23 mouse cellular contexts compared by ENCODE assay signal in the genomic region with DNA sequence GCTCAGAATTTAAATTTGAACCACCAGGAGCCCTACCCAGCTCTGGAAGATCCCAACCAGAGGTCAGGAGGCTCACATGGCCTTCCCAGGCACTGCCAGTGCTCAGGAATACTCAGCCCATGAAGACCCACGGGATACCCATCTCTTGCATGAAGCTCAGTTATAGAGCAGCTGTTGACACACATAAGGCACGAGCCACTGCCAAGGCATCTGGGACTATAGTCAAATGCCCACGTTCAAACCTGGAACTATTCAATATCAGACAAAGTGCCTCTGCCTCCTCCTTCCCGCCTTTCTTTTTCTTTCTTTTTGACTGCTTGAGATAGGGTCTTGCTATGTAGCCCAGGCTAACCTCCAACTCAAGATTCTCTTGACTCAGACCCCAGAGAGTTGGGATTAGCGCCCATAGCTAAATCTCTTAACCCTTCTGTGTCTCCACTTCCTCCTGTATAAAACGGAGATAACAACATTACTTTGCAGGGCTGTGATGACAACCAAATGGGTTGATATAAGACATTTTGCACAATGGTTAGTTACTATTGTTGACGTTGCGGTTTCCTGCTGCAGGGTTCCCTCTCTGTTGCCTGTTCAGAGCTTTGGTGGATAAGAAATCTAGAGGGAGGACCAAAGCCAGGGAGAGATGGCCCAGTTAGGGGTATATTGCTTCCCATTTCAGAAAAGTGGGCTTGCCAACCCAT. TPM values are rescaled to one million over a fixed set of nuclear protein-coding genes. Genes with fewer than 3 reads are reported as not detected.
DNase-seq lines count a peak whose midpoint lies in the region; ATAC-seq and TF ChIP-seq lines count a peak whose summit lies in the region.
"Had no signal": no experiment of that assay in that cellular context is flagged by ENCODE, and none has a peak within 500 bp of the region (broad histone marks: within the 10 kb centered on the region; RNA-seq: fewer than 3 reads in every experiment).

No protein-coding gene starts in this region.

- ATAC-seq in forebrain, postnatal 0 days = peak; percentile 28; the same call in 1 of the 2 replicates
- no peak for ATAC-seq in forebrain, embryonic 13.5 days
- ATAC-seq: liver, embryonic 12.5 days had no signal

- DNase-seq in forebrain, postnatal 0 days = peak; percentile 39
- peak in 1 of 2 experiments; percentile 33 for DNase-seq in left cerebral cortex, adult 2 months (ENCODE audit: extremely low spot score in 1 of 2, low spot score in 2 of 2)
- DNase-seq in left cerebral cortex, postnatal 10 days (ENCODE audit: extremely low spot score in 1 of 2, low spot score in 2 of 2) = no peak
- peak; percentile 66 for DNase-seq in MEL (ENCODE audit: low read depth, low spot score)
- no peak for DNase-seq in gastrocnemius, postnatal 10 days
- DNase-seq: cerebellum, adult 18-20 months; cerebellum, postnatal 36 days; heart, postnatal 36 days; kidney, adult 11 months; lung, adult 18-20 months; lung, postnatal 10 days; thymus, postnatal 4 days had no signal

- no peak overlapping the region for H3K4me3 ChIP-seq in forebrain, postnatal 0 days (ENCODE audit: low read depth, low read length)
- no peak overlapping the region for H3K4me3 ChIP-seq in forebrain, embryonic 13.5 days
- peak overlapping the region; percentile 67 for H3K4me3 ChIP-seq in left cerebral cortex, adult 2 months
- H3K4me3 ChIP-seq in MEL (ENCODE audit: control insufficient read depth in 1 of 2, insufficient read depth in 1 of 2, low read depth in 2 of 2, low read length in 2 of 2) = no peak overlapping the region
- peak overlapping the region; percentile 79 for H3K4me3 ChIP-seq in cortical plate, adult 2 months (ENCODE audit: insufficient read depth, low read length)
- H3K4me3 ChIP-seq: embryonic facial prominence, embryonic 15.5 days; forebrain, embryonic 15.5 days; heart, embryonic 15.5 days; hindbrain, embryonic 13.5 days; limb, embryonic 13.5 days; liver, embryonic 12.5 days; midbrain, embryonic 10.5 days; neural tube, embryonic 15.5 days; stomach, embryonic 15.5 days had no signal

- H3K27me3 ChIP-seq in forebrain, postnatal 0 days (ENCODE audit: insufficient read depth, low read length) = no peaks in the 10 kb centered on the region; the same call in 1 of the 2 replicates
- peaks cover 48% of the 10 kb centered on the region for H3K27me3 ChIP-seq in forebrain, embryonic 13.5 days
- H3K27me3 ChIP-seq in MEL (ENCODE audit: control insufficient read depth in 1 of 2, insufficient read depth in 2 of 2, low read length in 2 of 2) = peaks cover 9 to 11% of the 10 kb centered on the region in 2 experiments

- no peak overlapping the region for H3K9ac ChIP-seq in forebrain, postnatal 0 days
- no peak overlapping the region for H3K9ac ChIP-seq in forebrain, embryonic 13.5 days
- H3K9ac ChIP-seq in MEL (ENCODE audit: control insufficient read depth, low read depth, low read length, poor library complexity, severe bottlenecking) = no peak overlapping the region
- H3K9ac ChIP-seq: embryonic facial prominence, embryonic 15.5 days; forebrain, embryonic 15.5 days; heart, embryonic 15.5 days; hindbrain, embryonic 13.5 days; limb, embryonic 13.5 days; liver, embryonic 12.5 days; neural tube, embryonic 15.5 days; stomach, embryonic 15.5 days had no signal

- peak; percentile 52 to 57 for TF ChIP-seq EP300 in MEL (IDR thresholded peaks at IDR 0.05; ENCODE audit: low read depth in 1 of 2, low read length in 2 of 2)

- H3K27ac ChIP-seq in forebrain, postnatal 0 days (ENCODE audit: low read depth, low read length) = no peak overlapping the region
- no peak overlapping the region for H3K27ac ChIP-seq in forebrain, embryonic 13.5 days
- peak overlapping the region; percentile 94; the same call in 1 of the 2 replicates for H3K27ac ChIP-seq in left cerebral cortex, adult 2 months
- no peak overlapping the region for H3K27ac ChIP-seq in MEL (ENCODE audit: control insufficient read depth, low read depth, low read length)
- no peak overlapping the region for H3K27ac ChIP-seq in cortical plate, adult 2 months (ENCODE audit: insufficient read depth, low read length)
- H3K27ac ChIP-seq: embryonic facial prominence, embryonic 15.5 days; forebrain, embryonic 15.5 days; heart, embryonic 15.5 days; hindbrain, embryonic 13.5 days; limb, embryonic 13.5 days; liver, embryonic 12.5 days; midbrain, embryonic 10.5 days; neural tube, embryonic 15.5 days; stomach, embryonic 15.5 days had no signal

- no peak for TF ChIP-seq RAD21 in MEL (IDR thresholded peaks at IDR 0.05; ENCODE audit: low read depth, low read length)

- no peak for TF ChIP-seq CTCF in forebrain, postnatal 0 days (IDR thresholded peaks at IDR 0.05; ENCODE audit: low read depth)
- no peak for TF ChIP-seq CTCF in left cerebral cortex, adult 2 months (IDR thresholded peaks at IDR 0.05)
- no peak for TF ChIP-seq CTCF in MEL (IDR thresholded peaks at IDR 0.05 in 2 of 3, conservative IDR thresholded peaks at IDR 0.05 in 1 of 3; ENCODE audit: control insufficient read depth in 1 of 3, insufficient read depth in 1 of 3, low read depth in 2 of 3, low read length in 3 of 3, poor library complexity in 1 of 3, severe bottlenecking in 1 of 3)
- TF ChIP-seq CTCF in cortical plate, adult 2 months (IDR thresholded peaks at IDR 0.05; ENCODE audit: extremely low read depth, insufficient read depth, low read length) = no peak

- no peaks in the 10 kb centered on the region for H3K9me3 ChIP-seq in forebrain, postnatal 0 days (ENCODE audit: low read length)
- H3K9me3 ChIP-seq in forebrain, embryonic 13.5 days (replicated peaks) = no peaks in the 10 kb centered on the region
- H3K9me3 ChIP-seq in MEL (replicated peaks; ENCODE audit: insufficient read depth, low read length) = no peaks in the 10 kb centered on the region
- H3K9me3 ChIP-seq: embryonic facial prominence, embryonic 15.5 days; forebrain, embryonic 15.5 days; heart, embryonic 15.5 days; hindbrain, embryonic 13.5 days; limb, embryonic 13.5 days; liver, embryonic 12.5 days; midbrain, embryonic 10.5 days; neural tube, embryonic 15.5 days; stomach, embryonic 15.5 days had no signal

- peaks cover 11% of the 10 kb centered on the region; the same call in 1 of the 2 replicates for H3K4me1 ChIP-seq in forebrain, postnatal 0 days (ENCODE audit: insufficient read depth)
- H3K4me1 ChIP-seq in forebrain, embryonic 13.5 days = peaks cover 12% of the 10 kb centered on the region
- H3K4me1 ChIP-seq in MEL (ENCODE audit: control insufficient read depth in 1 of 2, insufficient read depth in 2 of 2, low read length in 2 of 2) = peaks cover 2 to 20% of the 10 kb centered on the region in 2 experiments; a peak in 3 of 4 replicates
- H3K4me1 ChIP-seq in cortical plate, adult 2 months (ENCODE audit: control insufficient read depth, insufficient read depth, low read length) = no peaks in the 10 kb centered on the region; the same call in 1 of the 2 replicates

- no peak overlapping the region for H3K4me2 ChIP-seq in forebrain, postnatal 0 days (ENCODE audit: low read depth)
- no peak overlapping the region for H3K4me2 ChIP-seq in forebrain, embryonic 13.5 days
- H3K4me2 ChIP-seq: embryonic facial prominence, embryonic 15.5 days; forebrain, embryonic 15.5 days; heart, embryonic 15.5 days; hindbrain, embryonic 13.5 days; limb, embryonic 13.5 days; liver, embryonic 12.5 days; neural tube, embryonic 15.5 days; stomach, embryonic 15.5 days had no signal

- 73% methylated on average over 8 of the region's 8 CpGs for WGBS in forebrain, postnatal 0 days
- 79% methylated on average over 8 of the region's 8 CpGs for whole genome bisulfite sequencing in forebrain, embryonic 13.5 days

- intact Hi-C loops in left cerebral cortex, adult 2 months (cut with DNase I) = loop anchor here (5.0 kb wide), 1 partner anchor 42 kb away; no protein-coding TSS in a partner anchor
- intact Hi-C loops in left cerebral cortex, postnatal 10 days (cut with DNase I) = no loop called here

- no peaks in the 10 kb centered on the region for H3K79me2 ChIP-seq in MEL (ENCODE audit: control insufficient read depth, insufficient read depth, low read length, poor library complexity)

- TF ChIP-seq POLR2A in MEL (IDR thresholded peaks at IDR 0.05; ENCODE audit: control insufficient read depth in 1 of 2, insufficient read depth in 1 of 2, low read depth in 1 of 2, low read length in 2 of 2, poor library complexity in 1 of 2) = no peak
- no peak for TF ChIP-seq POLR2A in cortical plate, adult 2 months (IDR thresholded peaks at IDR 0.05; ENCODE audit: extremely low read depth, insufficient read depth, low read length)

- H3K36me3 ChIP-seq in forebrain, postnatal 0 days (ENCODE audit: insufficient read depth) = no peaks in the 10 kb centered on the region
- H3K36me3 ChIP-seq in forebrain, embryonic 13.5 days (ENCODE audit: poor library complexity, severe bottlenecking) = no peaks in the 10 kb centered on the region
- peaks cover 0 to 8% of the 10 kb centered on the region in 2 experiments; a peak in 2 of 4 replicates for H3K36me3 ChIP-seq in MEL (ENCODE audit: control insufficient read depth in 1 of 2, insufficient read depth in 2 of 2, low read length in 2 of 2)
- H3K36me3 ChIP-seq: embryonic facial prominence, embryonic 15.5 days; forebrain, embryonic 15.5 days; heart, embryonic 15.5 days; hindbrain, embryonic 13.5 days; limb, embryonic 13.5 days; liver, embryonic 12.5 days; midbrain, embryonic 10.5 days; neural tube, embryonic 15.5 days; stomach, embryonic 15.5 days had no signal

RNA-seq across cellular contexts. Expression of gene Mfsd4a, which starts 2.2 kb away (rescaled TPM):
- 2.8 and 3.2 TPM in 2 replicates for total RNA-seq in forebrain, postnatal 0 days (2014; rRNA removed)
- 4.6 and 8.1 TPM in 2 replicates for polyA plus RNA-seq in forebrain, postnatal 0 days (2015; fragmentation: Nextera tagmentation; extraction: Ambion mirVana)
- polyA plus RNA-seq in forebrain, embryonic 13.5 days (2015; fragmentation: Nextera tagmentation; extraction: Ambion mirVana) = 7.8 and 8.1 TPM in 2 replicates
- 10 to 100 TPM; 80.0 to 85.2 TPM for total RNA-seq in left cerebral cortex, adult 2 months (2021)
- total RNA-seq in left cerebral cortex, postnatal 10 days (2021) = 10 to 100 TPM; 65.1 to 74.0 TPM
- total RNA-seq in MEL (2012; rRNA removed) = 2.7 and 3.6 TPM in 2 replicates
- polyA plus RNA-seq in MEL (2012; ENCODE audit: insufficient read depth in 1 of 2, insufficient read length in 2 of 2, low read depth in 1 of 2, low replicate concordance in 2 of 2, missing spikeins in 1 of 2) = 10 to 100 TPM in 1 of 2 experiments, not detected in 1; 15.5 TPM
- polyA plus RNA-seq in cortical plate, adult 2 months (2012; rRNA removed) = 73.5 and 84.7 TPM in 2 replicates
- total RNA-seq in gastrocnemius, postnatal 10 days (2021) = 1 to 10 TPM; 1.4 to 1.8 TPM

RNA-seq across cellular contexts. Expression of gene Elk4, which starts 58.2 kb away (rescaled TPM):
- 18.6 and 25.5 TPM in 2 replicates for total RNA-seq in forebrain, postnatal 0 days (2014; rRNA removed)
- 8.0 and 8.2 TPM in 2 replicates for polyA plus RNA-seq in forebrain, postnatal 0 days (2015; fragmentation: Nextera tagmentation; extraction: Ambion mirVana)
- 13.1 and 13.2 TPM in 2 replicates for polyA plus RNA-seq in forebrain, embryonic 13.5 days (2015; fragmentation: Nextera tagmentation; extraction: Ambion mirVana)
- 10 to 100 TPM; 55.7 to 57.8 TPM for total RNA-seq in left cerebral cortex, adult 2 months (2021)
- total RNA-seq in left cerebral cortex, postnatal 10 days (2021) = 10 to 100 TPM; 51.9 to 61.5 TPM
- 18.8 and 19.4 TPM in 2 replicates for total RNA-seq in MEL (2012; rRNA removed)
- polyA plus RNA-seq in MEL (2012; ENCODE audit: insufficient read depth in 1 of 2, insufficient read length in 2 of 2, low read depth in 1 of 2, low replicate concordance in 2 of 2, missing spikeins in 1 of 2) = 100 to 1,000 TPM in 1 of 2 experiments, 10 to 100 TPM in 1; 20.3 to 191 TPM
- 20.1 and 20.3 TPM in 2 replicates for polyA plus RNA-seq in cortical plate, adult 2 months (2012; rRNA removed)
- 10 to 100 TPM; 76.7 to 86.1 TPM for total RNA-seq in gastrocnemius, postnatal 10 days (2021)

Comparison
In these comparisons a context has a peak if more than half of its experiments do, and no peak if none do; other contexts are left out.
1. DNase-seq: peak in forebrain, postnatal 0 days (single experiment) and MEL (single experiment); none in left cerebral cortex, postnatal 10 days (0 of 2) and gastrocnemius, postnatal 10 days (single experiment).
2. H3K4me3 ChIP-seq: peak in left cerebral cortex, adult 2 months (single experiment) and cortical plate, adult 2 months (single experiment); none in forebrain, postnatal 0 days (single experiment), forebrain, embryonic 13.5 days (single experiment) and MEL (0 of 2).
3. RNA of gene Mfsd4a, which starts 2.2 kb away (total RNA-seq): 80.0 to 85.2 TPM in left cerebral cortex, adult 2 months and 65.1 to 74.0 TPM in left cerebral cortex, postnatal 10 days; 2.7 to 3.6 TPM in MEL, 2.8 to 3.2 TPM in forebrain, postnatal 0 days and 1.4 to 1.8 TPM in gastrocnemius, postnatal 10 days; every median in the first group is over 10 times any median in the second.